Mouse (Mus musculus): Measurements from ENCODE around the gene Tnfsf10. TPM values are rescaled to one million over a fixed set of nuclear protein-coding genes. Genes with fewer than 3 reads are reported as not detected.

Gene Tnfsf10
- total RNA-seq, 2 experiments from 2014 or later: 1.1 to 2.2 TPM

GRCm38 (mm10) chr3:27348462-27348861 is 31.6 kb downstream of the Tnfsf10 start:
- intact Hi-C loops (cut with DNase I): no loop called here
- DNase-seq (ENCODE audit: low spot score in 2 of 2): peak in 1 of 2 experiments; percentile 45

GRCm38 (mm10) chr3:27351105-27351504 is 34.3 kb downstream of the Tnfsf10 start:
- no peak for DNase-seq (ENCODE audit: low spot score in 2 of 2)
- intact Hi-C loops (cut with DNase I): no loop called here

- intact Hi-C loops (cut with DNase I): no loop called here
- DNase-seq (ENCODE audit: low spot score in 2 of 2): no peak
Observed at GRCm38 (mm10) chr3:27359100-27359720, 42.4 kb downstream of the Tnfsf10 start.

- intact Hi-C loops (cut with DNase I): no loop called here
- DNase-seq (ENCODE audit: low spot score in 2 of 2): no peak
Observed at GRCm38 (mm10) chr3:27370125-27370524, 53.3 kb downstream of the Tnfsf10 start.

GRCm38 (mm10) chr3:27370582-27371275 is 53.9 kb downstream of the Tnfsf10 start:
- intact Hi-C loops (cut with DNase I): no loop called here
- no peak for DNase-seq (ENCODE audit: low spot score in 2 of 2)

GRCm38 (mm10) chr3:27371276-27371621 is 54.4 kb downstream of the Tnfsf10 start, which contains the start of gene Ghsr:
TSS of gene Ghsr (plus strand) at chr3:27371351.
- no peak for DNase-seq (ENCODE audit: low spot score in 2 of 2)
- intact Hi-C loops (cut with DNase I): no loop called here

GRCm38 (mm10) chr3:27371725-27372650 is 55.2 kb downstream of the Tnfsf10 start:
- intact Hi-C loops (cut with DNase I): no loop called here
- DNase-seq (ENCODE audit: low spot score in 2 of 2): peak in 1 of 2 experiments; percentile 7

GRCm38 (mm10) chr3:27374396-27374795 is 57.6 kb downstream of the Tnfsf10 start:
- intact Hi-C loops (cut with DNase I): no loop called here

GRCm38 (mm10) chr3:27377935-27378334 is 61.1 kb downstream of the Tnfsf10 start:
- DNase-seq (ENCODE audit: low spot score in 2 of 2): no peak
- intact Hi-C loops (cut with DNase I): no loop called here

More at GRCm38 (mm10) chr3:27374396-27374795, 57.6 kb downstream of the Tnfsf10 start:
- no peak for DNase-seq (ENCODE audit: low spot score in 2 of 2)

GRCm38 (mm10) chr3:27384836-27385235 is 68.0 kb downstream of the Tnfsf10 start:
- DNase-seq (ENCODE audit: low spot score in 2 of 2): no peak
- intact Hi-C loops (cut with DNase I): no loop called here

GRCm38 (mm10) chr3:27389923-27390322 is 73.1 kb downstream of the Tnfsf10 start:
- no peak for DNase-seq (ENCODE audit: low spot score in 2 of 2)
- intact Hi-C loops (cut with DNase I): no loop called here

Other genes starting within 250 kb of the Tnfsf10 start
- 1 to 10 TPM; 1.1 to 1.4 TPM for gene Ect2, start 163.2 kb upstream of the Tnfsf10 start, total RNA-seq (2021)
- gene Nceh1, start 134.1 kb upstream of the Tnfsf10 start, total RNA-seq (2021): 100 to 1,000 TPM; 119 to 121 TPM
- gene Ghsr, start 54.3 kb downstream of the Tnfsf10 start, total RNA-seq (2021): under 1 TPM; 0.20 to 0.27 TPM

All from left cerebral cortex, postnatal 14 days (tissue).